Mouse (Mus musculus): ENCODE results near the gene Pip4k2c. TPM values are rescaled to one million over a fixed set of nuclear protein-coding genes. Genes with fewer than 3 reads are reported as not detected.

Pip4k2c gene
- polyA plus RNA-seq, 1 experiment: 58.8 TPM

DNA sequence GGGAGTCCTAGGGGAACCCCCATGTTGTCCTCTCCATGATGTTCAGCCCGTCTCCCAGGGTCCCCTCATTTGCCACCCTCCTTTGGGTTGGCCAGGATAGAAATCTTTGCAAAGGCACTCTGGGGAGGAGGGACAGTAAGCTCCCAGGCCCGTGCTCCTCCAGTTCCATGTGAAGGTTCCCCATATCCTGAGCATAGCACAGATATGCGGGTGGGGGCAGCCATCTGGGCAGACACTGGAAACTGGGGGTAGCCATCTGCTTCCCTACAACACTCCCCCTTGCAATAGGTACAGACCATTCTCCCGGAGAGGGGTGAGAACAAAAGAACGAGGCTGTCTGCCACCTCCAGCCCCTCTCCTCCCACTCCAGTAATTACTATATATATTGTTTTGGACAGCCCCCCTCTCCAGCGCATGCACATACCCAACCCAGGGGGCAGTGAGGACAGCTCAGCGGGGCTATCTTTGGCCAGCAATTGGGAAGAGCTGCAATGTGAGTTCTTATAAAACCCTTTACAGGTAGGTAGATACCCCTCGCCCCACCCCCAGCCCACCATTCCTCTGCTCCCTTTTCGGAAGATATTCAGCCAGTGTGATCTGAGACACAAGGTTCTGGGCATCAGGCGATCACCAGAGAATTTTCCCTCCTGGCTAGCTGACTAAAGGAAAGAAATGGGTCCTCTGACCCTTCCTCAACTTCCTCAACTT, 23.9 kb downstream of the Pip4k2c start:
- Histone ChIP-seq H3K4me1 (ENCODE audit: control insufficient read depth, insufficient read depth, low read length) (no peaks in the 10 kb centered on the region), H3K4me3 (replicated peaks; ENCODE audit: insufficient read depth, low read depth, low read length) (peak overlapping the region; percentile 86), H3K27ac (ENCODE audit: insufficient read depth, low read length) (no peak overlapping the region), H3K27me3 (ENCODE audit: control insufficient read depth, insufficient read depth, low read length) (no peaks in the 10 kb centered on the region)
- DNase-seq: peak; percentile 51 to 59
- WGBS: 30% methylated on average over 10 of the region's 10 CpGs
- TF ChIP-seq CTCF (IDR thresholded peaks at IDR 0.05; ENCODE audit: borderline replicate concordance, insufficient read depth, low read depth, low read length) (no peak), POLR2A (IDR thresholded peaks at IDR 0.05; ENCODE audit: borderline replicate concordance, insufficient read depth, low read length) (no peak)

DNA sequence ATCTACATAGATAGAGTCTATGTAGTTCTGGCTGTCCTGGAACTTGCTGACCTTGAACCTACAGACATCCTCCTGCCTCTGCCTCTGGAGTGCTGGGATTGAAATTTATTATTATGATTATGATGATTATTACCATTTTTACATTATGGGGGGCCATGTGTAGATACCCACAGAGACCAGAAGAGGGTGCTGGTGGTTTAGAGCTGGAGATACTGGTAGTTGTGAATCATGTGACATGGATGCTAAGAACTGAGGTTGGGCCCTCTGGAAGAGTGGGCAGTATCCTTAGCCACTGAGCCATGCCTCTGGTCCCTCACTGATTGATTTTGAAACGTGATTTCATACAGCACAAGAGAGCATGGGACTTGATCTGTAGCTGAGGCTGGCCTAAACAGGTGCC, 24.9 kb downstream of the Pip4k2c start:
- TF ChIP-seq CTCF (IDR thresholded peaks at IDR 0.05; ENCODE audit: borderline replicate concordance, insufficient read depth, low read depth, low read length) (peak; percentile 31; the same call in 1 of the 2 replicates), POLR2A (IDR thresholded peaks at IDR 0.05; ENCODE audit: borderline replicate concordance, insufficient read depth, low read length) (no peak)
- Histone ChIP-seq H3K27ac (ENCODE audit: insufficient read depth, low read length) (no peak overlapping the region), H3K4me1 (ENCODE audit: control insufficient read depth, insufficient read depth, low read length) (no peaks in the 10 kb centered on the region), H3K4me3 (replicated peaks; ENCODE audit: insufficient read depth, low read depth, low read length) (no peak overlapping the region), H3K27me3 (ENCODE audit: control insufficient read depth, insufficient read depth, low read length) (no peaks in the 10 kb centered on the region)
- DNase-seq: no peak
- whole genome bisulfite sequencing: 88% methylated on average over 1 of the region's 1 CpGs

DNA sequence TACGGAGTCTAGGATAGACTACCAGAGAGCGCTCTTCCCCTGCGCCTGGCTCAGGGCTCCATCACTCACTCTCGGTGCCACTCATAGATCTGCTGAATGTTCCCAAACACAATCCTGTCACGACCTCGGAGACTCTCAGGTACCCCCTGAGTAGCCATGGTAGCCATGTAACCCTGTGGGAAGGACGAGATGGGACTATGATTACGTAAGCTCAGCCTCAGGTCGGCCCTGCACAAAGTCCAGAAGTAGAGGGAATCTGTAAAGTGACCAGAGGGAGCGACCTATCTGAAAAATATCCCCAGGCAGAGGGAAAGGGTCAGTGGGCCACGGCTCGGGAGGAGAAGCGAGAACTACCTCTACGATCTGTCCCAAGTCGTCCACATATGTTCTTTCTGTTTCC, 25.9 kb downstream of the Pip4k2c start:
- DNase-seq: no peak
- H3K4me1 ChIP-seq (ENCODE audit: control insufficient read depth, insufficient read depth, low read length): no peaks in the 10 kb centered on the region
- whole genome bisulfite sequencing: 87% methylated on average over 15 of the region's 15 CpGs
- H3K27me3 ChIP-seq (ENCODE audit: control insufficient read depth, insufficient read depth, low read length): no peaks in the 10 kb centered on the region
- H3K4me3 ChIP-seq (replicated peaks; ENCODE audit: insufficient read depth, low read depth, low read length): no peak overlapping the region
- TF ChIP-seq POLR2A (IDR thresholded peaks at IDR 0.05; ENCODE audit: borderline replicate concordance, insufficient read depth, low read length) (no peak), CTCF (IDR thresholded peaks at IDR 0.05; ENCODE audit: borderline replicate concordance, insufficient read depth, low read depth, low read length) (no peak)
- no peak overlapping the region for H3K27ac ChIP-seq (ENCODE audit: insufficient read depth, low read length)

DNA sequence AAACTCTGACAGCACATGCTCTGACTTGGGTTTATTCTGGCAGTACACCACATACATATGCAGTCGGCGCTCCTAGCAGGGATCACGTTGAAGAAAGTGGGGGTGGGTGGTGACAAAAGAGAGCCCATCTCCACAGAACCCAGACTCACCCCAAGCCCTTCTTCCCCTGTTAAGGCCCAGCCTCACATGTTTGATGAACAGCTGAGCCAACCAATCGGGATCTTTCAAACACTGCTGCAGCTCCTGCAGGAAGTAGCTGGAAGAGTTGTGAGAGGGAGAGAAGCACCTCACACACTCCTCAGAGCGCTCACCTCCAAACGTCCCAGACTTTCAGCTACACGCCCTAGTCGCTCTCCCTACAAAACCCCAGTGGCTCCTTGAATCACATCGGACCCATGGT, 26.3 kb downstream of the Pip4k2c start:
- DNase-seq: no peak
- Histone ChIP-seq H3K27ac (ENCODE audit: insufficient read depth, low read length) (no peak overlapping the region), H3K27me3 (ENCODE audit: control insufficient read depth, insufficient read depth, low read length) (no peaks in the 10 kb centered on the region), H3K4me1 (ENCODE audit: control insufficient read depth, insufficient read depth, low read length) (no peaks in the 10 kb centered on the region), H3K4me3 (replicated peaks; ENCODE audit: insufficient read depth, low read depth, low read length) (no peak overlapping the region)
- no peak for TF ChIP-seq POLR2A (IDR thresholded peaks at IDR 0.05; ENCODE audit: borderline replicate concordance, insufficient read depth, low read length)
- TF ChIP-seq CTCF (IDR thresholded peaks at IDR 0.05; ENCODE audit: borderline replicate concordance, insufficient read depth, low read depth, low read length): no peak
- WGBS: 77% methylated on average over 9 of the region's 9 CpGs

DNA sequence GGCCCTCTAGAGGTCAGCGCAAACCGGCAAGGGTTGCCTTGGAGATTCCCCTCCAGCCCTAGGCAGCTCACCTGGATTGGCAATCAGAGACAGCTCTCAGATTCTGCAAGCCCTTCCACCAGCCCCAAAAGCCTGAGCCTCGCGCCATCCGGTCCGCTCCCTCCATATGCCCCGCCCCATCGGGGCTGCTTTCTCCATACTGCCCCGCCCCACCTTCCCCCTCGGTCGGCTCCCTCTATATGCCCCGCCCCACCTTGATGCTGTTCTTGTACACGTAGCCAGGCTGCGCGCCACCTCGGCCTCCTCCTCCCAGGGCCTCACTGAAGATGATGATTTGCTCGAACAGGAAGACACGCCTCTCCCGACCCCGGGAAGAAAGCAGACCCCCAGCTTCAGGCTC, 27.6 kb downstream of the Pip4k2c start:
- H3K27ac ChIP-seq (ENCODE audit: insufficient read depth, low read length): no peak overlapping the region
- H3K4me3 ChIP-seq (replicated peaks; ENCODE audit: insufficient read depth, low read depth, low read length): no peak overlapping the region
- no peaks in the 10 kb centered on the region for H3K4me1 ChIP-seq (ENCODE audit: control insufficient read depth, insufficient read depth, low read length)
- TF ChIP-seq POLR2A (IDR thresholded peaks at IDR 0.05; ENCODE audit: borderline replicate concordance, insufficient read depth, low read length): no peak
- 38% methylated on average over 20 of the region's 20 CpGs for WGBS
- H3K27me3 ChIP-seq (ENCODE audit: control insufficient read depth, insufficient read depth, low read length): no peaks in the 10 kb centered on the region
- DNase-seq: no peak

DNA sequence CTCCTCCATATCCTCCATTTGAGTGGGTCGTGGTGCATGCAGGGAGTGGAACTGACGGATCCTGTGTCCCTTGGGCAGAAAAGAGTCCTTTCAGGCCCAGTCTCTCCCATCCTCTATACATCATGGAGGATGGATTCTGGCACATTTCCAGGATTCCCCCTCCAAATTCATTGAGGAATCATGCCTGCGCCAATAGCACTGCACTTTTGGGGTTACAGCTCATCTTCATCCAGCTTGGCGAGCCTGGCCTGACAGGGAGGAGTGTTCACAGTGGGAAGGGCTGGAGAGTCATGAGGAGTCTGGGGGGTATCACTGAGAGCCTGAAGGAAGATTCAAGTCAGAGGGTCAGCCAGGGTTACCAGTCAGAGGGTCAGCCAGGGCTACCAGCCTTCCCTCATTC, 28.8 kb downstream of the Pip4k2c start:
- no peaks in the 10 kb centered on the region for H3K4me1 ChIP-seq (ENCODE audit: control insufficient read depth, insufficient read depth, low read length)
- H3K27ac ChIP-seq (ENCODE audit: insufficient read depth, low read length): no peak overlapping the region
- 91% methylated on average over 4 of the region's 4 CpGs for WGBS
- no peaks in the 10 kb centered on the region for H3K27me3 ChIP-seq (ENCODE audit: control insufficient read depth, insufficient read depth, low read length)
- TF ChIP-seq CTCF (IDR thresholded peaks at IDR 0.05; ENCODE audit: borderline replicate concordance, insufficient read depth, low read depth, low read length) (no peak), POLR2A (IDR thresholded peaks at IDR 0.05; ENCODE audit: borderline replicate concordance, insufficient read depth, low read length) (no peak)
- H3K4me3 ChIP-seq (replicated peaks; ENCODE audit: insufficient read depth, low read depth, low read length): no peak overlapping the region
- no peak for DNase-seq

DNA sequence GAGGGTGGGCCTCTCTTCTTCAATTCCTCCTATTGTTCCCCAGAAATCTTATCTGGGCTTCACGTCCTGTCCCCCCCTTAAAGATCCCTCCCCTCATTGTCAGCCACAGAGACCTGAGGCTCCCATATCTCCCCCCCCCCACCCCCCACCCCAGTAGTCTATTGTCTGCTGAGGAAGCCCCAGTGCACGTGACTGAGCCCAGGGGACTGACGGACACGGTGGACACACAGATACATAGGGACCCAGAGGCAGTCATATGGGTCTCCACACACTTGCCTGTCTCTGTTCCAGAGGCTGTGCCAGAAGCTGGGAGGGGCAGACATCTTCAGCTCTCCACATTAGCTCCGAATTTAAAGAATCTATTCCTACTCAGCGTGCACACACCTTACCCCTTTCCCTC, 29.8 kb downstream of the Pip4k2c start:
- DNase-seq: no peak
- WGBS: 63% methylated on average over 6 of the region's 6 CpGs
- Histone ChIP-seq H3K4me1 (ENCODE audit: control insufficient read depth, insufficient read depth, low read length) (no peaks in the 10 kb centered on the region), H3K4me3 (replicated peaks; ENCODE audit: insufficient read depth, low read depth, low read length) (no peak overlapping the region), H3K27ac (ENCODE audit: insufficient read depth, low read length) (no peak overlapping the region), H3K27me3 (ENCODE audit: control insufficient read depth, insufficient read depth, low read length) (no peaks in the 10 kb centered on the region)
- TF ChIP-seq POLR2A (IDR thresholded peaks at IDR 0.05; ENCODE audit: borderline replicate concordance, insufficient read depth, low read length) (no peak), CTCF (IDR thresholded peaks at IDR 0.05; ENCODE audit: borderline replicate concordance, insufficient read depth, low read depth, low read length) (no peak)

DNA sequence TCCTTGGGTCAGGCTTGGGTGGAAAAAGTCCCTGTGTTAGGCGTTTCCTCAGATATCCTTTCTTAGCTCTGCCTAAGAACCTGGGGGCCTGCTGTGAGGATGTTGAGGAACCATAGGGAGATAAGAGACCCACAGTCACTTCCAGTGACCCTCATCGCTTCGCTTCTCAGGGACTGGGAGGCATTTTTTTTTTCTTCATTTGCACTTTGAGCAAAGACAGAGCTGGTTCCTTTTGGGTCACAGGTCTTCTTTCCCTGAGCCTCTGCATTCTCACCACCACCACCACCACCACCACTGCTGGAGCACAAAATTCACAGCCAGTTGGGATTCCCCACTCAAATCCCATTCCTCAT, 30.7 kb downstream of the Pip4k2c start:
- H3K27ac ChIP-seq (ENCODE audit: insufficient read depth, low read length): no peak overlapping the region
- no peaks in the 10 kb centered on the region for H3K27me3 ChIP-seq (ENCODE audit: control insufficient read depth, insufficient read depth, low read length)
- TF ChIP-seq CTCF (IDR thresholded peaks at IDR 0.05; ENCODE audit: borderline replicate concordance, insufficient read depth, low read depth, low read length) (no peak), POLR2A (IDR thresholded peaks at IDR 0.05; ENCODE audit: borderline replicate concordance, insufficient read depth, low read length) (no peak)

More for the DNA sequence above, 30.7 kb downstream of the Pip4k2c start:
- Histone ChIP-seq H3K4me1 (ENCODE audit: control insufficient read depth, insufficient read depth, low read length) (no peaks in the 10 kb centered on the region), H3K4me3 (replicated peaks; ENCODE audit: insufficient read depth, low read depth, low read length) (no peak overlapping the region)
- WGBS: 67% methylated on average over 3 of the region's 3 CpGs
- DNase-seq: no peak
